Mouse (Mus musculus): ENCODE measurements at regions not wholly inside any gene's neighbourhood (a gene's known extent, or its start where the extent isn't known, plus 50 kb on each side); places are given as distances from the start of the nearest gene placed in this dataset.

- Histone ChIP-seq H3K27ac (ENCODE audit: insufficient read depth, low read length) (no peak overlapping the region), H3K4me1 (ENCODE audit: control insufficient read depth, insufficient read depth, low read length) (no peaks in the 10 kb centered on the region), H3K4me3 (ENCODE audit: insufficient read depth, low read length) (no peak overlapping the region)
- TF ChIP-seq POLR2A (IDR thresholded peaks at IDR 0.05; ENCODE audit: extremely low read depth, insufficient read depth, low read length): no peak
- no peak for TF ChIP-seq CTCF (IDR thresholded peaks at IDR 0.05; ENCODE audit: extremely low read depth, insufficient read depth, low read length)
Observed at GRCm38 (mm10) chr13:5425491-5426232, 435.6 kb upstream of the Klf6 start.

GRCm38 (mm10) chr13:5433652-5434051, 427.6 kb upstream of the Klf6 start:
- TF ChIP-seq CTCF (IDR thresholded peaks at IDR 0.05; ENCODE audit: extremely low read depth, insufficient read depth, low read length) (no peak), POLR2A (IDR thresholded peaks at IDR 0.05; ENCODE audit: extremely low read depth, insufficient read depth, low read length) (no peak)
- H3K27ac ChIP-seq (ENCODE audit: insufficient read depth, low read length): no peak overlapping the region

GRCm38 (mm10) chr13:5435131-5435530, 426.2 kb upstream of the Klf6 start:
- no peaks in the 10 kb centered on the region for H3K4me1 ChIP-seq (ENCODE audit: control insufficient read depth, insufficient read depth, low read length)
- H3K27ac ChIP-seq (ENCODE audit: insufficient read depth, low read length): no peak overlapping the region
- TF ChIP-seq CTCF (IDR thresholded peaks at IDR 0.05; ENCODE audit: extremely low read depth, insufficient read depth, low read length) (no peak), POLR2A (IDR thresholded peaks at IDR 0.05; ENCODE audit: extremely low read depth, insufficient read depth, low read length) (no peak)
- no peak overlapping the region for H3K4me3 ChIP-seq (ENCODE audit: insufficient read depth, low read length)

More at GRCm38 (mm10) chr13:5433652-5434051, 427.6 kb upstream of the Klf6 start:
- H3K4me3 ChIP-seq (ENCODE audit: insufficient read depth, low read length): no peak overlapping the region
- no peaks in the 10 kb centered on the region for H3K4me1 ChIP-seq (ENCODE audit: control insufficient read depth, insufficient read depth, low read length)

GRCm38 (mm10) chr13:5436191-5436590, 425.1 kb upstream of the Klf6 start:
- H3K4me3 ChIP-seq (ENCODE audit: insufficient read depth, low read length): no peak overlapping the region
- TF ChIP-seq CTCF (IDR thresholded peaks at IDR 0.05; ENCODE audit: extremely low read depth, insufficient read depth, low read length): no peak
- no peak for TF ChIP-seq POLR2A (IDR thresholded peaks at IDR 0.05; ENCODE audit: extremely low read depth, insufficient read depth, low read length)
- no peak overlapping the region for H3K27ac ChIP-seq (ENCODE audit: insufficient read depth, low read length)
- no peaks in the 10 kb centered on the region for H3K4me1 ChIP-seq (ENCODE audit: control insufficient read depth, insufficient read depth, low read length)

- Histone ChIP-seq H3K4me1 (ENCODE audit: control insufficient read depth, insufficient read depth, low read length) (no peaks in the 10 kb centered on the region), H3K27ac (ENCODE audit: insufficient read depth, low read length) (no peak overlapping the region), H3K4me3 (ENCODE audit: insufficient read depth, low read length) (no peak overlapping the region)
- TF ChIP-seq POLR2A (IDR thresholded peaks at IDR 0.05; ENCODE audit: extremely low read depth, insufficient read depth, low read length) (no peak), CTCF (IDR thresholded peaks at IDR 0.05; ENCODE audit: extremely low read depth, insufficient read depth, low read length) (no peak)
Observed at GRCm38 (mm10) chr13:5440454-5440853, 420.8 kb upstream of the Klf6 start.

- no peak overlapping the region for H3K27ac ChIP-seq (ENCODE audit: insufficient read depth, low read length)
Observed at GRCm38 (mm10) chr13:5444759-5445478, 416.4 kb upstream of the Klf6 start.

GRCm38 (mm10) chr13:5448601-5449000, 412.7 kb upstream of the Klf6 start:
- no peak for TF ChIP-seq CTCF (IDR thresholded peaks at IDR 0.05; ENCODE audit: extremely low read depth, insufficient read depth, low read length)
- no peak for TF ChIP-seq POLR2A (IDR thresholded peaks at IDR 0.05; ENCODE audit: extremely low read depth, insufficient read depth, low read length)
- H3K4me1 ChIP-seq (ENCODE audit: control insufficient read depth, insufficient read depth, low read length): no peaks in the 10 kb centered on the region
- no peak overlapping the region for H3K4me3 ChIP-seq (ENCODE audit: insufficient read depth, low read length)
- H3K27ac ChIP-seq (ENCODE audit: insufficient read depth, low read length): no peak overlapping the region

More at GRCm38 (mm10) chr13:5444759-5445478, 416.4 kb upstream of the Klf6 start:
- TF ChIP-seq POLR2A (IDR thresholded peaks at IDR 0.05; ENCODE audit: extremely low read depth, insufficient read depth, low read length): no peak
- TF ChIP-seq CTCF (IDR thresholded peaks at IDR 0.05; ENCODE audit: extremely low read depth, insufficient read depth, low read length): no peak
- H3K4me1 ChIP-seq (ENCODE audit: control insufficient read depth, insufficient read depth, low read length): no peaks in the 10 kb centered on the region
- H3K4me3 ChIP-seq (ENCODE audit: insufficient read depth, low read length): no peak overlapping the region

- Histone ChIP-seq H3K27ac (ENCODE audit: insufficient read depth, low read length) (no peak overlapping the region), H3K4me1 (ENCODE audit: control insufficient read depth, insufficient read depth, low read length) (no peaks in the 10 kb centered on the region), H3K4me3 (ENCODE audit: insufficient read depth, low read length) (no peak overlapping the region)
- no peak for TF ChIP-seq CTCF (IDR thresholded peaks at IDR 0.05; ENCODE audit: extremely low read depth, insufficient read depth, low read length)
- TF ChIP-seq POLR2A (IDR thresholded peaks at IDR 0.05; ENCODE audit: extremely low read depth, insufficient read depth, low read length): no peak
Observed at GRCm38 (mm10) chr13:5480779-5481178, 380.5 kb upstream of the Klf6 start.

- H3K27ac ChIP-seq (ENCODE audit: insufficient read depth, low read length): no peak overlapping the region
- peaks cover 1% of the 10 kb centered on the region; the same call in 1 of the 2 replicates for H3K4me1 ChIP-seq (ENCODE audit: control insufficient read depth, insufficient read depth, low read length)
- no peak overlapping the region for H3K4me3 ChIP-seq (ENCODE audit: insufficient read depth, low read length)
- TF ChIP-seq CTCF (IDR thresholded peaks at IDR 0.05; ENCODE audit: extremely low read depth, insufficient read depth, low read length) (no peak), POLR2A (IDR thresholded peaks at IDR 0.05; ENCODE audit: extremely low read depth, insufficient read depth, low read length) (no peak)
Observed at GRCm38 (mm10) chr13:5492266-5492665, 369.0 kb upstream of the Klf6 start.

GRCm38 (mm10) chr13:5497535-5497934, 363.7 kb upstream of the Klf6 start:
- no peak for TF ChIP-seq CTCF (IDR thresholded peaks at IDR 0.05; ENCODE audit: extremely low read depth, insufficient read depth, low read length)
- TF ChIP-seq POLR2A (IDR thresholded peaks at IDR 0.05; ENCODE audit: extremely low read depth, insufficient read depth, low read length): no peak
- no peak overlapping the region for H3K4me3 ChIP-seq (ENCODE audit: insufficient read depth, low read length)
- no peak overlapping the region for H3K27ac ChIP-seq (ENCODE audit: insufficient read depth, low read length)
- H3K4me1 ChIP-seq (ENCODE audit: control insufficient read depth, insufficient read depth, low read length): peaks cover 1% of the 10 kb centered on the region; the same call in 1 of the 2 replicates
